Mouse (Mus musculus) kidney, postnatal 0 days (tissue): ENCODE measurements around the gene Hexdc. TPM values are rescaled to one million over a fixed set of nuclear protein-coding genes. Genes with fewer than 3 reads are reported as not detected.

Experiments
- ATAC-seq: fragments of 200-750 bp; cut with Nextera tagmentation; replicated peaks from 2 replicates; pipeline ENCODE4 v1.8.0; 2017; ENCODE audit warnings: low read depth, moderate number of reproducible peaks, moderate TSS enrichment, moderate library complexity; ENCODE audit not compliant: low FRiP score
- DNase-seq: peaks from one replicate; pipeline ENCODE4 v3.0.0-alpha.2; 2016; ENCODE audit warnings: low spot score
- H3K27ac ChIP-seq: fragments of 300-500 bp; sonication (generic); 2 replicates; pipeline ENCODE4 v1.5.1; 2014; ENCODE audit warnings: mild to moderate bottlenecking
- H3K27me3 ChIP-seq: fragments of 300-500 bp; sonication (generic); 2 replicates; pipeline ENCODE4 v1.6.1; 2014; ENCODE audit warnings: low read length, mixed read lengths; ENCODE audit not compliant: insufficient read depth
- H3K36me3 ChIP-seq: fragments of 300-500 bp; sonication (generic); 2 replicates; pipeline ENCODE4 v1.6.1; 2014; ENCODE audit warnings: low read length, mixed read lengths; ENCODE audit not compliant: insufficient read depth
- H3K4me1 ChIP-seq: fragments of 300-500 bp; sonication (generic); replicated peaks from 2 replicates; pipeline ENCODE4 v1.6.1; 2014; ENCODE audit warnings: antibody characterized with exemption, low read length, mixed read lengths; ENCODE audit not compliant: insufficient read depth
- H3K4me2 ChIP-seq: fragments of 300-500 bp; sonication (generic); 2 replicates; pipeline ENCODE4 v1.6.1; 2014; ENCODE audit warnings: mild to moderate bottlenecking, low read length, moderate library complexity, mixed read lengths
- H3K4me3 ChIP-seq: fragments of 300-500 bp; sonication (generic); replicated peaks from 2 replicates; pipeline ENCODE4 v1.5.1; 2014; ENCODE audit warnings: low read depth, low read length
- H3K9ac ChIP-seq: fragments of 300-500 bp; sonication (generic); 2 replicates; pipeline ENCODE4 v1.6.1; 2014; ENCODE audit warnings: low read depth, low read length
- H3K9me3 ChIP-seq: fragments of 300-500 bp; sonication (generic); replicated peaks from 2 replicates; pipeline ENCODE4 v1.6.1; 2016; ENCODE audit warnings: low read length, inconsistent platforms, mixed read lengths
- CTCF ChIP-seq: IDR thresholded peaks from 2 replicates; pipeline ENCODE4 v1.5.1; 2016; ENCODE audit warnings: antibody characterized with exemption, low read depth, mild to moderate bottlenecking, moderate library complexity
- WGBS: fragments of 180-500 bp; shearing (Covaris S2); extraction: QIAGEN DNeasy Blood & Tissue Kit; methylation state at CpG from one replicate; pipeline ENCODE4 v1.1.7; 2014; 5-methylcytosine and 5-hydroxymethylcytosine counted together
- polyA plus RNA-seq: library from polyadenylated mRNA; unstranded; fragments of >200 nt; fragmentation: Nextera tagmentation; extraction: Ambion mirVana; gene quantifications from 2 replicates; pipeline ENCODE4 v1.2.1, GENCODE M21; 2015

Hexdc gene
- polyA plus RNA-seq, 1 experiment from 2014 or later, result 8.9 TPM

DNA sequence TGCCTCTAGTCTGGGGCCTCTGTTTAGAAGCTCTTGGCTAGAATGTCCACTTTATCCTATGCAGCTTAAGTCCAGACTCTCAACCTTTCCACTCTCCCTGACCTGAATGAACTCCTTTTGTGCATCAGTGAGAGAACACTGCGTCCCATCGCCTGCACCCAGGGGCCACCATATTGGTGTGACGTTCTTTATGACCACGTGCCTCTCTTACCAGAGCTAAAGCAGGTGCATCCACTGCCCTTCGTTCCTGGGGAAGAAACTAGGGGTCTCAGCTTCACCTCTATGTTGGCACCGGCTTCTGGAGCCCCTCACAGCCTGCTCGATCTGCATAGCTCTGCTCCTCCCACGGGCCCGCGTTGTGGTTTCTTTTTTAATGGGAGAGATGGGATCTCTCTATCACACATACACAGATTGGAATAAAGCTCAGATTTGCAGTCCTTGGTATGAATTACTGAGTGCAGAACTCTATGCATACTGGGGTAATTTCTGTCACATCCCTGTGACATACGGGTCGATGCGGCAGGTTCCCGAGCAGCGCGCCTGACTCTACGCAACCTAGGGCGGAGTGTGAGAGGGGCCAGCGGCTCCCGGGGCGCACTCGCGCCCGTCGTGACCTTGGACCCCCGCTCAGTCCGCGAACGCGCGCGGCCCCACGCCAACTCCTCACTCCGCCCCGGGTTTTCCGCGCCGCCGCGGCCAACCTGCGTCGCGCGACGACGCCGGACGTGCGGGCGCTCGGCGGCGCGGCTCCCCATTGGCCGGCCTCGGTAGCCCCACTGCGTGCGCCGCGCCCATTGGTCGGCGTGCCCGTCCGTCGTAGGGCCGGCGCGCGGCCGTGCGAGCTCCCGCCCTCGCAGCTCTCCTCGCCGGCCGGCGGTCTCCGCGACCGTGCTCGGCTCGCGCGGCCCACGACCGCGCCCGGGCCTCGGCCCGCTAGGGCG is 55.2 kb downstream of the Hexdc start, which contains the start of gene Foxk2:
Gene Foxk2, plus strand, starts transcription at position 831 of the 941 bp plus-strand sequence.
- WGBS, result under 1% methylated on average over 91 of the region's 91 CpGs
- peak; percentile 98 for ATAC-seq

DNA sequence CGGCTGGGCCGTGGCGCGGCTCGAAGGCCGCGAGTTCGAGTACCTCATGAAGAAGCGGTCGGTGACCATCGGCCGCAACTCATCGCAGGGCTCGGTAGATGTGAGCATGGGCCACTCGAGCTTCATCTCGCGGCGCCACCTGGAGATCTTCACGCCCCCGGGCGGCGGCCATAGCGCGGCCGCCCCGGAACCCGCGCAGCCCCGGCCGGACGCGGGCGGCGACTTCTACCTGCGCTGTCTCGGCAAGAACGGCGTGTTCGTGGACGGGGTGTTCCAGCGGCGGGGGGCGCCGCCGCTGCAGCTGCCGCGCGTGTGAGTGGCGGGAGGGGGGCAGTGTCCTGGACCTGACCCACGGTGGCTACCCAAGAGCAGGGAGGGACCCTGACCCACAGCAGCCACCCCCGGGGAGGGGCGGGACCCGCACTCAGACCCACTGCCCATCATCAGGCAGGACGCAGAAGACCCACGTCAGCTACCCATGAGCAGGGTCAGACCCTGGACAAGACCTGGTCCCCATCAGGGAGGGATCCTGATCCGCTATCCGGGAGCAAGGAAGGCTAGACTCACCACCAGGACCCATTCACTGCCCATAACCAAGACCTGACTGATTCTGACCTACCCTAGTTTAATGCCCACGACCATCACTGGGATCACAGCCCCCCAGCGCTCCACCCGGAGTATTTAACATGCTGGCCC is 56.1 kb downstream of the Hexdc start:
- Histone ChIP-seq H3K9me3 (no peaks in the 10 kb centered on the region), H3K36me3 (0 out of 2 replicates have a peak, but pooled peaks cover 12% of the 10 kb centered on the region), H3K27me3 (no peaks in the 10 kb centered on the region), H3K4me2 (peak overlapping the region; percentile 87), H3K9ac (peak overlapping the region; percentile 97), H3K27ac (peak overlapping the region; percentile 86), H3K4me1 (peaks cover 18% of the 10 kb centered on the region; the same call in 1 of the 2 replicates), H3K4me3 (peak overlapping the region; percentile 91)
- no peak for TF ChIP-seq CTCF
- under 1% methylated on average over 49 of the region's 60 CpGs for WGBS
- DNase-seq (peak; percentile 38), ATAC-seq (peak; percentile 27)

More for the DNA sequence above, 55.2 kb downstream of the Hexdc start, which contains the start of gene Foxk2:
- Histone ChIP-seq H3K27ac (peak within 1 kb of the TSS; percentile 86), H3K4me3 (peak within 1 kb of the TSS; percentile 91), H3K36me3 (peaks cover 17% of the 10 kb centered on the region; the same call in 1 of the 2 replicates), H3K4me1 (peaks cover 18% of the 10 kb centered on the region; the same call in 1 of the 2 replicates), H3K9ac (peak within 1 kb of the TSS; percentile 97), H3K4me2 (peak within 1 kb of the TSS; percentile 87), H3K9me3 (no peaks in the 10 kb centered on the region), H3K27me3 (no peaks in the 10 kb centered on the region)
- TF ChIP-seq CTCF, result no peak
- peak; percentile 94 for DNase-seq

DNA sequence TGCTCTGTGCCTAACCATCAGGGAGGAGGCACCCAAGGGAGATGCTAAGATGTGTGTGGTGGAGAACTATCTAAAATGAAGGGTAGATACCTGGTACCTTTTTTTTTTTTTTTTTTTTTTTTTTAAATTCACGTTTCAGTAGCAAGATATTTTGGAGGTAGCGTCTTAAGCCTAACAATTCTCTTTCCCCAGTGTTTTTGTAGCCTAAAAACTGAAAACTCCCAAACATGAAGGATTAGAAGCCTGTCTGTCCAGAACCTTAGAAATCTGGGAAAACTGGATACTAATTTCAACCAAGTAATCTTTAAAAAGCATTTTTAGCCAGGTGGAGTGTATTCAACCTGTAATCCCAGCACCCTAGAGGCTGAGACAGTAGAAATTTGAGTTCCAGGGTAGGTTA is 56.8 kb downstream of the Hexdc start:
- 34% methylated on average over 2 of the region's 2 CpGs for WGBS
- peaks cover 18% of the 10 kb centered on the region; the same call in 1 of the 2 replicates for H3K4me1 ChIP-seq
- peak overlapping the region; percentile 91 for H3K4me3 ChIP-seq
- ATAC-seq (no peak), DNase-seq (no peak)
- peak overlapping the region; percentile 97 for H3K9ac ChIP-seq
- no peak for TF ChIP-seq CTCF
- peak overlapping the region; percentile 87 for H3K4me2 ChIP-seq
- 0 out of 2 replicates have a peak, but pooled peaks cover 7% of the 10 kb centered on the region for H3K36me3 ChIP-seq
- H3K27ac ChIP-seq, result no peak overlapping the region
- no peaks in the 10 kb centered on the region for H3K27me3 ChIP-seq
- no peaks in the 10 kb centered on the region for H3K9me3 ChIP-seq

Other genes with a start within 250 kb of the Hexdc start
- gene Csnk1d, start 213.1 kb upstream of the Hexdc start, polyA plus RNA-seq, result 102 and 106 TPM in 2 replicates
- 0.16 and 0.23 TPM in 2 replicates for gene Cd7, start 165.0 kb upstream of the Hexdc start, polyA plus RNA-seq
- 2.0 and 2.4 TPM in 2 replicates for gene Sectm1b, start 140.9 kb upstream of the Hexdc start, polyA plus RNA-seq
- gene Sectm1a, start 123.2 kb upstream of the Hexdc start, polyA plus RNA-seq, result 0.63 and 0.73 TPM in 2 replicates
- 0.05 TPM in 1 of 2 replicates, not detected in the other for gene Tex19.2, start 85.8 kb upstream of the Hexdc start, polyA plus RNA-seq
- gene Tex19.1, start 58.3 kb upstream of the Hexdc start, polyA plus RNA-seq, result 0.13 TPM in 1 of 2 replicates, not detected in the other
- gene Uts2r, start 44.2 kb upstream of the Hexdc start, polyA plus RNA-seq, result not detected in 2 replicates
- gene Ogfod3, start 278 bp downstream of the Hexdc start, polyA plus RNA-seq, result 37.9 and 38.1 TPM in 2 replicates
- gene Cybc1, start 24.9 kb downstream of the Hexdc start, polyA plus RNA-seq, result 24.3 and 27.2 TPM in 2 replicates
- 30.7 and 34.6 TPM in 2 replicates for gene Narf, start 32.8 kb downstream of the Hexdc start, polyA plus RNA-seq
- 5.5 and 6.2 TPM in 2 replicates for gene Foxk2, start 55.6 kb downstream of the Hexdc start, polyA plus RNA-seq
- gene Wdr45b, start 150.0 kb downstream of the Hexdc start, polyA plus RNA-seq, result 76.2 and 83.7 TPM in 2 replicates
- 4.9 and 5.7 TPM in 2 replicates for gene Rab40b, start 183.8 kb downstream of the Hexdc start, polyA plus RNA-seq
- 10.1 and 10.3 TPM in 2 replicates for gene Fn3krp, start 217.0 kb downstream of the Hexdc start, polyA plus RNA-seq
- gene Fn3k, start 230.5 kb downstream of the Hexdc start, polyA plus RNA-seq, result 5.6 and 6.6 TPM in 2 replicates
- 29.8 and 36.1 TPM in 2 replicates for gene Tbcd, start 247.5 kb downstream of the Hexdc start, polyA plus RNA-seq